Mouse (Mus musculus) brain, embryonic 14.5 days (tissue): Measurements from ENCODE around the gene Cramp1l.

Experiments used
- CTCF ChIP-seq: fragments of 200-500 bp; IDR thresholded peaks from 2 replicates; pipeline ENCODE4 v1.5.1; 2012; ENCODE audit warnings: inconsistent platforms, mild to moderate bottlenecking, moderate library complexity, borderline replicate concordance; ENCODE audit not compliant: insufficient read depth, insufficient read length; ENCODE audit errors: extremely low read depth
- POLR2A ChIP-seq: fragments of 200-500 bp; IDR thresholded peaks from 2 replicates; pipeline ENCODE4 v1.6.1; 2012; ENCODE audit warnings: mild to moderate bottlenecking, inconsistent platforms, borderline replicate concordance; ENCODE audit not compliant: poor library complexity, insufficient read depth, insufficient read length, severe bottlenecking; ENCODE audit errors: extremely low read depth

DNA sequence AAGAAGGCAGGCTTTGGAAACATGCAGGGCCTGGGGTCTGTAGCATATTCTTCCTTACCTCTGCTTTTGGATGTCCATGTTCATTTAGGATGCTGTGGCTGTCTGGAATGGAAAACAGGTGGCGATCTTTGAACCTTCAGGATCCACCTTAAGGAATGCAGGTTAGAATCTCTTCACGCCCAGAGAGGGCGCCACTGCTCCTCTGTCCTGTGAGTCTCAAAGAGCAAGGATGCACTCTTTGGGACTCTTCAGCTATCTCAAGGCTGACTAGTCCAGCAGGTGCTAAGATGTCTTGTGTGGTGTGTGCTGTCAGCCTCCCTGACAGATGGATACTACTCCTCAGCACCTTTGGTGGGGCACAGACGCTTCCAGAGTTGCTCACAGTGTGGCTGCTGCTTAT is 20.6 kb upstream of the Cramp1l start:
- TF ChIP-seq POLR2A (no peak), CTCF (peak; percentile 27; the same call in 1 of the 2 replicates)
